Mouse (Mus musculus) intestine, embryonic 16.5 days (tissue): Measurements from ENCODE around the gene Prmt1. TPM values are rescaled to one million over a fixed set of nuclear protein-coding genes. Genes with fewer than 3 reads are reported as not detected.
A peak's percentile ranks its signal among the peaks of the same experiment; 100 is the strongest.

Experiments used
- ATAC-seq: fragments of 200-750 bp; cut with Nextera tagmentation; 2 replicates; pipeline ENCODE4 v1.8.0; 2017; ENCODE audit warnings: moderate TSS enrichment, moderate library complexity
- H3K27ac ChIP-seq: fragments of 300-500 bp; sonication (generic); 2 replicates; pipeline ENCODE4 v1.5.1; 2014; ENCODE audit warnings: mild to moderate bottlenecking, low read length
- H3K27me3 ChIP-seq: fragments of 300-500 bp; sonication (generic); replicated peaks from 2 replicates; pipeline ENCODE4 v1.6.1; 2014; ENCODE audit warnings: low read length, control low read depth, mixed read lengths; ENCODE audit not compliant: control insufficient read depth, insufficient read depth
- H3K36me3 ChIP-seq: fragments of 300-500 bp; sonication (generic); 2 replicates; pipeline ENCODE4 v1.6.1; 2014; ENCODE audit warnings: low read length, control low read depth; ENCODE audit not compliant: control insufficient read depth, insufficient read depth
- H3K4me1 ChIP-seq: fragments of 300-500 bp; sonication (generic); 2 replicates; pipeline ENCODE4 v1.6.1; 2014; ENCODE audit warnings: low read length, control low read depth, mixed read lengths; ENCODE audit not compliant: control insufficient read depth, insufficient read depth
- H3K4me2 ChIP-seq: fragments of 300-500 bp; sonication (generic); 2 replicates; pipeline ENCODE4 v1.6.1; 2014; ENCODE audit warnings: low read depth, low read length, control low read depth
- H3K4me3 ChIP-seq: fragments of 300-500 bp; sonication (generic); 2 replicates; pipeline ENCODE4 v1.5.1; 2014; ENCODE audit warnings: mild to moderate bottlenecking, low read length
- H3K9ac ChIP-seq: fragments of 300-500 bp; sonication (generic); 2 replicates; pipeline ENCODE4 v1.6.1; 2014; ENCODE audit warnings: low read depth, low read length
- H3K9me3 ChIP-seq: fragments of 300-500 bp; sonication (generic); 2 replicates; pipeline ENCODE4 v1.6.1; 2016; ENCODE audit warnings: low read length, control low read depth; ENCODE audit not compliant: control insufficient read depth
- WGBS: fragments of 180-500 bp; shearing (Covaris S2); extraction: QIAGEN DNeasy Blood & Tissue Kit; methylation state at CpG from one replicate; pipeline ENCODE4 v1.1.7; 2014; 5-methylcytosine and 5-hydroxymethylcytosine counted together
- polyA plus RNA-seq: library from polyadenylated mRNA; unstranded; fragments of >200 nt; fragmentation: Nextera tagmentation; extraction: Ambion mirVana; gene quantifications from 2 replicates; pipeline ENCODE4 v1.2.1, GENCODE M21; 2015

The Prmt1 gene
- polyA plus RNA-seq, 1 experiment from 2014 or later: 439 TPM

- Histone ChIP-seq H3K4me3 (peak overlapping the region; percentile 91), H3K27ac (peak overlapping the region; percentile 86), H3K27me3 (no peaks in the 10 kb centered on the region), H3K36me3 (peaks cover 8% of the 10 kb centered on the region), H3K9ac (peak overlapping the region; percentile 83), H3K4me1 (peaks cover 21% of the 10 kb centered on the region), H3K9me3 (no peaks in the 10 kb centered on the region), H3K4me2 (peak overlapping the region; percentile 71)
- peak; percentile 49 for ATAC-seq
- under 1% methylated on average over 29 of the region's 29 CpGs for WGBS
These were observed 731 bp upstream of the Prmt1 start for GRCm38 (mm10) chr7:44986879-44987718.

GRCm38 (mm10) chr7:44985595-44986191 is 675 bp downstream of the Prmt1 start:
- peak overlapping the region; percentile 97 for H3K9ac ChIP-seq
- peak overlapping the region; percentile 69 for H3K4me2 ChIP-seq
- H3K4me1 ChIP-seq: peaks cover 21% of the 10 kb centered on the region
- peaks cover 14% of the 10 kb centered on the region for H3K36me3 ChIP-seq
- no peaks in the 10 kb centered on the region for H3K9me3 ChIP-seq
- WGBS: under 1% methylated on average over 44 of the region's 45 CpGs
- no peaks in the 10 kb centered on the region for H3K27me3 ChIP-seq
- H3K4me3 ChIP-seq: peak overlapping the region; percentile 91
- peak; percentile 2; the same call in 1 of the 2 replicates for ATAC-seq
- peak overlapping the region; percentile 96 for H3K27ac ChIP-seq

GRCm38 (mm10) chr7:44984833-44985164 is 1.6 kb downstream of the Prmt1 start:
- Histone ChIP-seq H3K4me3 (peak overlapping the region; percentile 91), H3K27me3 (no peaks in the 10 kb centered on the region), H3K4me2 (peak overlapping the region; percentile 69), H3K27ac (peak overlapping the region; percentile 45), H3K4me1 (peaks cover 21% of the 10 kb centered on the region), H3K9ac (peak overlapping the region; percentile 43; the same call in 1 of the 2 replicates), H3K36me3 (peaks cover 20% of the 10 kb centered on the region), H3K9me3 (no peaks in the 10 kb centered on the region)
- no peak for ATAC-seq
- WGBS: 28% methylated on average over 3 of the region's 3 CpGs

GRCm38 (mm10) chr7:44983944-44984832 is 2.2 kb downstream of the Prmt1 start:
- no peak for ATAC-seq
- Histone ChIP-seq H3K4me2 (peak overlapping the region; percentile 69; the same call in 1 of the 2 replicates), H3K4me3 (peak overlapping the region; percentile 91), H3K27ac (peak overlapping the region; percentile 18), H3K36me3 (peaks cover 24% of the 10 kb centered on the region), H3K9ac (peak overlapping the region; percentile 43; the same call in 1 of the 2 replicates), H3K4me1 (peaks cover 21% of the 10 kb centered on the region), H3K27me3 (no peaks in the 10 kb centered on the region), H3K9me3 (no peaks in the 10 kb centered on the region)
- WGBS: 70% methylated on average over 7 of the region's 7 CpGs

GRCm38 (mm10) chr7:44983085-44983484 is 3.3 kb downstream of the Prmt1 start:
- no peak overlapping the region for H3K4me2 ChIP-seq
- WGBS: 33% methylated on average over 6 of the region's 6 CpGs

GRCm38 (mm10) chr7:44981539-44981938 is 4.8 kb downstream of the Prmt1 start:
- no peaks in the 10 kb centered on the region for H3K9me3 ChIP-seq
- peaks cover 41% of the 10 kb centered on the region for H3K36me3 ChIP-seq
- no peak overlapping the region for H3K9ac ChIP-seq
- no peak for ATAC-seq
- WGBS: 94% methylated on average over 8 of the region's 8 CpGs
- H3K4me1 ChIP-seq: peaks cover 16% of the 10 kb centered on the region
- no peak overlapping the region for H3K4me3 ChIP-seq
- H3K4me2 ChIP-seq: no peak overlapping the region
- no peaks in the 10 kb centered on the region for H3K27me3 ChIP-seq
- no peak overlapping the region for H3K27ac ChIP-seq

More at GRCm38 (mm10) chr7:44983085-44983484, 3.3 kb downstream of the Prmt1 start:
- no peak overlapping the region for H3K9ac ChIP-seq
- no peaks in the 10 kb centered on the region for H3K27me3 ChIP-seq
- ATAC-seq: no peak
- no peak overlapping the region for H3K4me3 ChIP-seq
- H3K27ac ChIP-seq: no peak overlapping the region
- H3K36me3 ChIP-seq: peaks cover 31% of the 10 kb centered on the region
- H3K9me3 ChIP-seq: no peaks in the 10 kb centered on the region
- peaks cover 19% of the 10 kb centered on the region for H3K4me1 ChIP-seq

- 86% methylated on average over 3 of the region's 3 CpGs for WGBS
- no peak for ATAC-seq
- no peaks in the 10 kb centered on the region for H3K27me3 ChIP-seq
- H3K4me3 ChIP-seq: no peak overlapping the region
- H3K4me2 ChIP-seq: no peak overlapping the region
- H3K9me3 ChIP-seq: no peaks in the 10 kb centered on the region
- H3K36me3 ChIP-seq: peaks cover 46% of the 10 kb centered on the region
- no peak overlapping the region for H3K9ac ChIP-seq
- peaks cover 11% of the 10 kb centered on the region for H3K4me1 ChIP-seq
- no peak overlapping the region for H3K27ac ChIP-seq
These were observed 8.1 kb downstream of the Prmt1 start for GRCm38 (mm10) chr7:44978300-44978699.

- Histone ChIP-seq H3K4me3 (no peak overlapping the region), H3K27ac (peak overlapping the region; percentile 39; the same call in 1 of the 2 replicates), H3K4me1 (peaks cover 22% of the 10 kb centered on the region), H3K4me2 (peak overlapping the region; percentile 66; the same call in 1 of the 2 replicates), H3K9ac (no peak overlapping the region), H3K27me3 (no peaks in the 10 kb centered on the region), H3K36me3 (peaks cover 26% of the 10 kb centered on the region), H3K9me3 (no peaks in the 10 kb centered on the region)
- WGBS: 19% methylated on average over 6 of the region's 6 CpGs
- no peak for ATAC-seq
These were observed 11.3 kb downstream of the Prmt1 start for GRCm38 (mm10) chr7:44975117-44975419.
